Mouse (Mus musculus): ENCODE results near the gene Cenpp. TPM values are rescaled to one million over a fixed set of nuclear protein-coding genes. Genes with fewer than 3 reads are reported as not detected.

Gene Cenpp
- total and polyA plus RNA-seq, 3 experiments, result 0.57 to 2.4 (median 1.8) TPM

- Histone ChIP-seq H3K79me2 (replicated peaks; ENCODE audit: control insufficient read depth, insufficient read depth, low read length) (no peaks in the 10 kb centered on the region), H3K36me3 (ENCODE audit: control insufficient read depth, insufficient read depth, low read length) (peaks cover 6% of the 10 kb centered on the region), H3K4me1 (ENCODE audit: control insufficient read depth, insufficient read depth, low read length) (peaks cover 19% of the 10 kb centered on the region), H3K9ac (ENCODE audit: low read depth, low read length) (no peak overlapping the region), H3K4me3 (no peak overlapping the region), H3K27ac (peak overlapping the region; percentile 64), H3K27me3 (ENCODE audit: control insufficient read depth, insufficient read depth, low read length) (no peaks in the 10 kb centered on the region)
- TF ChIP-seq EP300 (IDR thresholded peaks at IDR 0.05; ENCODE audit: insufficient read depth, low read depth, low read length), result peak; percentile 43; the same call in 1 of the 2 replicates
- TF ChIP-seq POLR2A (IDR thresholded peaks at IDR 0.05; ENCODE audit: insufficient read depth, low read depth, low read length), result no peak
- TF ChIP-seq CTCF (IDR thresholded peaks at IDR 0.05), result no peak
- DNase-seq, result peak; percentile 57 to 71
- intact Hi-C loops (cut with DNase I), result no loop called here
- 22% methylated on average over 4 of the region's 4 CpGs for WGBS
These were observed 181.8 kb downstream of the Cenpp start for GRCm38 (mm10) chr13:49470806-49471205.

- TF ChIP-seq CTCF (IDR thresholded peaks at IDR 0.05), result no peak
- TF ChIP-seq POLR2A (IDR thresholded peaks at IDR 0.05; ENCODE audit: insufficient read depth, low read depth, low read length), result no peak
- no peak for TF ChIP-seq EP300 (IDR thresholded peaks at IDR 0.05; ENCODE audit: insufficient read depth, low read depth, low read length)
- intact Hi-C loops (cut with DNase I), result no loop called here
- Histone ChIP-seq H3K36me3 (ENCODE audit: control insufficient read depth, insufficient read depth, low read length) (peaks cover 6% of the 10 kb centered on the region), H3K4me3 (no peak overlapping the region), H3K79me2 (replicated peaks; ENCODE audit: control insufficient read depth, insufficient read depth, low read length) (no peaks in the 10 kb centered on the region), H3K27me3 (ENCODE audit: control insufficient read depth, insufficient read depth, low read length) (no peaks in the 10 kb centered on the region), H3K4me1 (ENCODE audit: control insufficient read depth, insufficient read depth, low read length) (peaks cover 19% of the 10 kb centered on the region), H3K9ac (ENCODE audit: low read depth, low read length) (no peak overlapping the region), H3K27ac (peak overlapping the region; percentile 64)
- 63% methylated on average over 4 of the region's 4 CpGs for WGBS
- DNase-seq, result no peak
These were observed 182.3 kb downstream of the Cenpp start for GRCm38 (mm10) chr13:49470319-49470718.

- H3K4me3 ChIP-seq, result no peak overlapping the region
- no peak for TF ChIP-seq EP300 (IDR thresholded peaks at IDR 0.05; ENCODE audit: insufficient read depth, low read depth, low read length)
- peak; percentile 43 for TF ChIP-seq CTCF (IDR thresholded peaks at IDR 0.05)
- no peak for TF ChIP-seq POLR2A (IDR thresholded peaks at IDR 0.05; ENCODE audit: insufficient read depth, low read depth, low read length)
- H3K4me1 ChIP-seq (ENCODE audit: control insufficient read depth, insufficient read depth, low read length), result peaks cover 19% of the 10 kb centered on the region
- peaks cover 6% of the 10 kb centered on the region for H3K36me3 ChIP-seq (ENCODE audit: control insufficient read depth, insufficient read depth, low read length)
- DNase-seq, result no peak
- no peaks in the 10 kb centered on the region for H3K27me3 ChIP-seq (ENCODE audit: control insufficient read depth, insufficient read depth, low read length)
- intact Hi-C loops (cut with DNase I), result no loop called here
- WGBS, result 74% methylated on average over 5 of the region's 5 CpGs
- H3K79me2 ChIP-seq (replicated peaks; ENCODE audit: control insufficient read depth, insufficient read depth, low read length), result no peaks in the 10 kb centered on the region
- no peak overlapping the region for H3K9ac ChIP-seq (ENCODE audit: low read depth, low read length)
- H3K27ac ChIP-seq, result no peak overlapping the region
These were observed 183.6 kb downstream of the Cenpp start for GRCm38 (mm10) chr13:49469002-49469401.

- Histone ChIP-seq H3K4me3 (no peak overlapping the region), H3K36me3 (ENCODE audit: control insufficient read depth, insufficient read depth, low read length) (peaks cover 6% of the 10 kb centered on the region), H3K27ac (peak overlapping the region; percentile 40), H3K9ac (ENCODE audit: low read depth, low read length) (no peak overlapping the region), H3K79me2 (replicated peaks; ENCODE audit: control insufficient read depth, insufficient read depth, low read length) (no peaks in the 10 kb centered on the region), H3K4me1 (ENCODE audit: control insufficient read depth, insufficient read depth, low read length) (peaks cover 19% of the 10 kb centered on the region), H3K27me3 (ENCODE audit: control insufficient read depth, insufficient read depth, low read length) (no peaks in the 10 kb centered on the region)
- DNase-seq, result no peak
- no peak for TF ChIP-seq POLR2A (IDR thresholded peaks at IDR 0.05; ENCODE audit: insufficient read depth, low read depth, low read length)
- TF ChIP-seq CTCF (IDR thresholded peaks at IDR 0.05), result no peak
- TF ChIP-seq EP300 (IDR thresholded peaks at IDR 0.05; ENCODE audit: insufficient read depth, low read depth, low read length), result no peak
- intact Hi-C loops (cut with DNase I), result no loop called here
- 76% methylated on average over 2 of the region's 2 CpGs for WGBS
These were observed 185.0 kb downstream of the Cenpp start for GRCm38 (mm10) chr13:49467585-49467984.

GRCm38 (mm10) chr13:49466393-49467075 lies 186.1 kb downstream of the Cenpp start:
- peak; percentile 78 for DNase-seq
- Histone ChIP-seq H3K79me2 (replicated peaks; ENCODE audit: control insufficient read depth, insufficient read depth, low read length) (no peaks in the 10 kb centered on the region), H3K4me1 (ENCODE audit: control insufficient read depth, insufficient read depth, low read length) (peaks cover 17% of the 10 kb centered on the region), H3K9ac (ENCODE audit: low read depth, low read length) (no peak overlapping the region), H3K27me3 (ENCODE audit: control insufficient read depth, insufficient read depth, low read length) (no peaks in the 10 kb centered on the region), H3K27ac (peak overlapping the region; percentile 40), H3K36me3 (ENCODE audit: control insufficient read depth, insufficient read depth, low read length) (peaks cover 1% of the 10 kb centered on the region), H3K4me3 (no peak overlapping the region)
- intact Hi-C loops (cut with DNase I), result no loop called here
- WGBS, result 57% methylated on average over 11 of the region's 11 CpGs
- TF ChIP-seq POLR2A (IDR thresholded peaks at IDR 0.05; ENCODE audit: insufficient read depth, low read depth, low read length) (no peak), EP300 (IDR thresholded peaks at IDR 0.05; ENCODE audit: insufficient read depth, low read depth, low read length) (no peak), CTCF (IDR thresholded peaks at IDR 0.05) (no peak)

GRCm38 (mm10) chr13:49465875-49466274 lies 186.7 kb downstream of the Cenpp start:
- no peak overlapping the region for H3K27ac ChIP-seq
- intact Hi-C loops (cut with DNase I), result no loop called here

More at GRCm38 (mm10) chr13:49465875-49466274, 186.7 kb downstream of the Cenpp start:
- Histone ChIP-seq H3K9ac (ENCODE audit: low read depth, low read length) (no peak overlapping the region), H3K4me1 (ENCODE audit: control insufficient read depth, insufficient read depth, low read length) (peaks cover 12% of the 10 kb centered on the region), H3K27me3 (ENCODE audit: control insufficient read depth, insufficient read depth, low read length) (no peaks in the 10 kb centered on the region), H3K79me2 (replicated peaks; ENCODE audit: control insufficient read depth, insufficient read depth, low read length) (no peaks in the 10 kb centered on the region), H3K4me3 (no peak overlapping the region), H3K36me3 (ENCODE audit: control insufficient read depth, insufficient read depth, low read length) (no peaks in the 10 kb centered on the region; the same call in 1 of the 2 replicates)
- 93% methylated on average over 4 of the region's 4 CpGs for WGBS
- no peak for DNase-seq
- TF ChIP-seq POLR2A (IDR thresholded peaks at IDR 0.05; ENCODE audit: insufficient read depth, low read depth, low read length), result no peak

Data from heart, adult 2 months (tissue).